Mouse (Mus musculus) adrenal gland, adult (tissue): Measurements from ENCODE around the gene Cct6b.

Experiments
- DNase-seq, 2 experiments: peaks; one replicate each; pipeline ENCODE4 v3.0.0; 2022 to 2023; ENCODE audit warnings: low spot score in 1 of 2; ENCODE audit not compliant: inconsistent age in 2 of 2

Gene Cct6b

GRCm38 (mm10) chr11:82763742-82764437 lies at the start of gene Cct6b, which contains the start of gene Zfp830:
Cct6b (minus strand) TSS chr11:82764321.
Zfp830 (plus strand) TSS chr11:82764345.
- DNase-seq: peak; percentile 94 to 98

GRCm38 (mm10) chr11:82808485-82808884 lies 44.4 kb upstream of the Cct6b start:
- no peak for DNase-seq

GRCm38 (mm10) chr11:82807370-82807769 lies 43.2 kb upstream of the Cct6b start:
- DNase-seq: no peak

- DNase-seq: peak in 1 of 2 experiments; percentile 33
These were observed 42.5 kb upstream of the Cct6b start for GRCm38 (mm10) chr11:82806656-82807055.

GRCm38 (mm10) chr11:82783453-82783852 lies 19.3 kb upstream of the Cct6b start:
- no peak for DNase-seq

GRCm38 (mm10) chr11:82782197-82782596 lies 18.1 kb upstream of the Cct6b start:
- DNase-seq: no peak

GRCm38 (mm10) chr11:82780983-82781903 lies 17.1 kb upstream of the Cct6b start, which contains the start of gene Lig3:
Lig3 (plus strand) TSS chr11:82781108.
- peak; percentile 95 to 98 for DNase-seq

GRCm38 (mm10) chr11:82780134-82780533 lies 16.0 kb upstream of the Cct6b start:
- DNase-seq: peak in 1 of 2 experiments; percentile 68

- no peak for DNase-seq
These were observed 360 bp upstream of the Cct6b start for GRCm38 (mm10) chr11:82764438-82764924.

GRCm38 (mm10) chr11:82763261-82763660 lies 860 bp downstream of the Cct6b start:
- no peak for DNase-seq

- peak in 1 of 2 experiments; percentile 23 for DNase-seq
These were observed 1.8 kb downstream of the Cct6b start for GRCm38 (mm10) chr11:82762286-82762829.

- DNase-seq: no peak
These were observed 8.2 kb downstream of the Cct6b start for GRCm38 (mm10) chr11:82755919-82756318.

- DNase-seq: peak; percentile 67 to 74
These were observed 11.6 kb downstream of the Cct6b start for GRCm38 (mm10) chr11:82752349-82753115.

GRCm38 (mm10) chr11:82746857-82747366 lies 17.2 kb downstream of the Cct6b start:
- peak in 1 of 2 experiments; percentile 31 for DNase-seq

GRCm38 (mm10) chr11:82746138-82746537 lies 18.0 kb downstream of the Cct6b start:
- DNase-seq: peak; percentile 40 to 73

- no peak for DNase-seq
These were observed 25.1 kb downstream of the Cct6b start for GRCm38 (mm10) chr11:82739006-82739405.

GRCm38 (mm10) chr11:82734227-82734626 lies 29.9 kb downstream of the Cct6b start:
- no peak for DNase-seq

GRCm38 (mm10) chr11:82726862-82727261 lies 37.3 kb downstream of the Cct6b start:
- no peak for DNase-seq

- DNase-seq: no peak
These were observed 44.8 kb downstream of the Cct6b start for GRCm38 (mm10) chr11:82719294-82719693.

- no peak for DNase-seq
These were observed 51.4 kb downstream of the Cct6b start for GRCm38 (mm10) chr11:82712681-82713080.
